Mouse (Mus musculus): Measurements from ENCODE around the gene Olfr618. TPM values are rescaled to one million over a fixed set of nuclear protein-coding genes. Genes with fewer than 3 reads are reported as not detected.
"Not testable (repeated sequence)": the region's sequence is repeated elsewhere in the genome, so short reads cannot be mapped to it uniquely, and the experiment has no call there.

The Olfr618 gene
- polyA plus RNA-seq (2015; fragmentation: Nextera tagmentation; extraction: Ambion mirVana), result not detected in 2 replicates

- Histone ChIP-seq H3K9me3 (no peaks in the 10 kb centered on the region), H3K36me3 (no peaks in the 10 kb centered on the region), H3K9ac (replicated peaks) (no peak within 1 kb of the TSS), H3K27ac (replicated peaks) (no peak within 1 kb of the TSS), H3K4me3 (no peak within 1 kb of the TSS), H3K4me2 (replicated peaks) (no peak within 1 kb of the TSS), H3K4me1 (no peaks in the 10 kb centered on the region), H3K27me3 (no peaks in the 10 kb centered on the region)
- 50% methylated on average over 2 of the region's 2 CpGs for WGBS
- ATAC-seq (replicated peaks), result no peak
These were observed at the start of gene Olfr618 for GRCm38 (mm10) chr7:103589803-103590202. Gene Olfr618 (plus strand): TSS chr7:103590103.

- not testable (repeated sequence) for H3K27ac ChIP-seq (replicated peaks); ATAC-seq (replicated peaks)
These were observed 47.3 kb upstream of the Olfr618 start, which contains the start of gene Olfr612 for GRCm38 (mm10) chr7:103542617-103543016. Gene Olfr612 (minus strand): TSS chr7:103542717.

GRCm38 (mm10) chr7:103547774-103548173 is 42.1 kb upstream of the Olfr618 start, which contains the start of gene Olfr613:
Gene Olfr613 (plus strand): TSS chr7:103548074.
- Histone ChIP-seq H3K36me3 (no peaks in the 10 kb centered on the region), H3K9me3 (no peaks in the 10 kb centered on the region), H3K4me3 (no peak within 1 kb of the TSS), H3K27ac (replicated peaks) (no peak within 1 kb of the TSS), H3K27me3 (no peaks in the 10 kb centered on the region), H3K4me2 (replicated peaks) (no peak within 1 kb of the TSS), H3K4me1 (no peaks in the 10 kb centered on the region), H3K9ac (replicated peaks) (no peak within 1 kb of the TSS)
- WGBS, result 86% methylated on average over 2 of the region's 2 CpGs
- no peak for ATAC-seq (replicated peaks)

More at GRCm38 (mm10) chr7:103542617-103543016, 47.3 kb upstream of the Olfr618 start, which contains the start of gene Olfr612:
- H3K4me3 ChIP-seq; H3K9me3 ChIP-seq; H3K4me2 ChIP-seq (replicated peaks); H3K36me3 ChIP-seq; H3K4me1 ChIP-seq; H3K9ac ChIP-seq (replicated peaks); H3K27me3 ChIP-seq: not testable (repeated sequence)
- WGBS, result 84% methylated on average over 2 of the region's 2 CpGs

GRCm38 (mm10) chr7:103555779-103556178 is 34.1 kb upstream of the Olfr618 start, which contains the start of gene Olfr615:
Gene Olfr615 (plus strand): TSS chr7:103556079.
- WGBS, result 84% methylated on average over 2 of the region's 2 CpGs

GRCm38 (mm10) chr7:103569043-103569442 is 20.9 kb upstream of the Olfr618 start, which contains the start of gene Olfr616:
Gene Olfr616 (minus strand): TSS chr7:103569143.
- no peaks in the 10 kb centered on the region for H3K4me1 ChIP-seq
- no peak within 1 kb of the TSS for H3K4me2 ChIP-seq (replicated peaks)
- no peak within 1 kb of the TSS for H3K27ac ChIP-seq (replicated peaks)
- H3K36me3 ChIP-seq, result no peaks in the 10 kb centered on the region
- H3K4me3 ChIP-seq, result no peak within 1 kb of the TSS
- WGBS, result 83% methylated on average over 3 of the region's 3 CpGs
- no peak for ATAC-seq (replicated peaks)
- no peak within 1 kb of the TSS for H3K9ac ChIP-seq (replicated peaks)
- no peaks in the 10 kb centered on the region for H3K27me3 ChIP-seq
- H3K9me3 ChIP-seq, result no peaks in the 10 kb centered on the region

More at GRCm38 (mm10) chr7:103555779-103556178, 34.1 kb upstream of the Olfr618 start, which contains the start of gene Olfr615:
- H3K4me1 ChIP-seq, result no peaks in the 10 kb centered on the region
- no peak for ATAC-seq (replicated peaks)
- no peak within 1 kb of the TSS for H3K4me3 ChIP-seq
- no peak within 1 kb of the TSS for H3K4me2 ChIP-seq (replicated peaks)
- no peaks in the 10 kb centered on the region for H3K36me3 ChIP-seq
- H3K9ac ChIP-seq (replicated peaks), result no peak within 1 kb of the TSS
- H3K9me3 ChIP-seq, result no peaks in the 10 kb centered on the region
- no peaks in the 10 kb centered on the region for H3K27me3 ChIP-seq
- no peak within 1 kb of the TSS for H3K27ac ChIP-seq (replicated peaks)

- no peak within 1 kb of the TSS for H3K4me2 ChIP-seq (replicated peaks)
- no peak within 1 kb of the TSS for H3K4me3 ChIP-seq
- WGBS, result 88% methylated on average over 1 of the region's 1 CpGs
- no peak for ATAC-seq (replicated peaks)
- H3K27ac ChIP-seq (replicated peaks), result no peak within 1 kb of the TSS
- H3K9me3 ChIP-seq, result no peaks in the 10 kb centered on the region
- no peak within 1 kb of the TSS for H3K9ac ChIP-seq (replicated peaks)
- no peaks in the 10 kb centered on the region for H3K36me3 ChIP-seq
- no peaks in the 10 kb centered on the region for H3K4me1 ChIP-seq
- no peaks in the 10 kb centered on the region for H3K27me3 ChIP-seq
These were observed 17.1 kb upstream of the Olfr618 start, which contains the start of gene Olfr617 for GRCm38 (mm10) chr7:103572761-103573160. Gene Olfr617 (plus strand): TSS chr7:103573061.

- Histone ChIP-seq H3K9ac (replicated peaks) (no peak within 1 kb of the TSS), H3K4me1 (no peaks in the 10 kb centered on the region), H3K27me3 (no peaks in the 10 kb centered on the region), H3K4me2 (replicated peaks) (no peak within 1 kb of the TSS), H3K27ac (replicated peaks) (no peak within 1 kb of the TSS), H3K9me3 (no peaks in the 10 kb centered on the region), H3K36me3 (no peaks in the 10 kb centered on the region), H3K4me3 (no peak within 1 kb of the TSS)
- ATAC-seq (replicated peaks), result no peak
These were observed 10.4 kb downstream of the Olfr618 start, which contains the start of gene Olfr619 for GRCm38 (mm10) chr7:103600275-103600674. Gene Olfr619 (plus strand): TSS chr7:103600575.

GRCm38 (mm10) chr7:103607425-103607824 is 17.5 kb downstream of the Olfr618 start:
- no peak overlapping the region for H3K4me2 ChIP-seq (replicated peaks)
- H3K9me3 ChIP-seq, result no peaks in the 10 kb centered on the region
- no peak overlapping the region for H3K9ac ChIP-seq (replicated peaks)
- H3K4me1 ChIP-seq, result no peaks in the 10 kb centered on the region
- no peaks in the 10 kb centered on the region for H3K36me3 ChIP-seq
- no peak overlapping the region for H3K27ac ChIP-seq (replicated peaks)
- no peak for ATAC-seq (replicated peaks)
- 90% methylated on average over 2 of the region's 2 CpGs for WGBS
- no peak overlapping the region for H3K4me3 ChIP-seq
- H3K27me3 ChIP-seq, result no peaks in the 10 kb centered on the region

GRCm38 (mm10) chr7:103612434-103612833 is 22.5 kb downstream of the Olfr618 start, which contains the start of gene Olfr620:
Gene Olfr620 (minus strand): TSS chr7:103612534.
- Histone ChIP-seq H3K9me3 (no peaks in the 10 kb centered on the region), H3K9ac (replicated peaks) (no peak within 1 kb of the TSS), H3K27me3 (no peaks in the 10 kb centered on the region), H3K4me1 (no peaks in the 10 kb centered on the region), H3K36me3 (no peaks in the 10 kb centered on the region), H3K4me2 (replicated peaks) (no peak within 1 kb of the TSS), H3K4me3 (no peak within 1 kb of the TSS), H3K27ac (replicated peaks) (no peak within 1 kb of the TSS)
- no peak for ATAC-seq (replicated peaks)
- 82% methylated on average over 2 of the region's 2 CpGs for WGBS

- Histone ChIP-seq H3K4me2 (replicated peaks) (no peak overlapping the region), H3K27me3 (no peaks in the 10 kb centered on the region)
- no peak for ATAC-seq (replicated peaks)
These were observed 46.9 kb downstream of the Olfr618 start for GRCm38 (mm10) chr7:103636795-103637194.

GRCm38 (mm10) chr7:103642602-103643001 is 52.7 kb downstream of the Olfr618 start, which contains the start of gene Olfr622:
Gene Olfr622 (minus strand): TSS chr7:103642702.
- Histone ChIP-seq H3K4me3 (no peak within 1 kb of the TSS), H3K9ac (replicated peaks) (no peak within 1 kb of the TSS), H3K27me3 (no peaks in the 10 kb centered on the region), H3K36me3 (no peaks in the 10 kb centered on the region), H3K4me1 (no peaks in the 10 kb centered on the region), H3K27ac (replicated peaks) (no peak within 1 kb of the TSS), H3K9me3 (no peaks in the 10 kb centered on the region), H3K4me2 (replicated peaks) (no peak within 1 kb of the TSS)
- ATAC-seq (replicated peaks), result no peak
- WGBS, result 69% methylated on average over 1 of the region's 1 CpGs

More at GRCm38 (mm10) chr7:103636795-103637194, 46.9 kb downstream of the Olfr618 start:
- Histone ChIP-seq H3K9me3 (no peaks in the 10 kb centered on the region), H3K9ac (replicated peaks) (no peak overlapping the region), H3K4me3 (no peak overlapping the region), H3K36me3 (no peaks in the 10 kb centered on the region), H3K27ac (replicated peaks) (no peak overlapping the region), H3K4me1 (no peaks in the 10 kb centered on the region)

GRCm38 (mm10) chr7:103644070-103644469 is 54.2 kb downstream of the Olfr618 start:
- Histone ChIP-seq H3K4me1 (no peaks in the 10 kb centered on the region), H3K9me3 (no peaks in the 10 kb centered on the region), H3K27me3 (no peaks in the 10 kb centered on the region), H3K36me3 (no peaks in the 10 kb centered on the region), H3K9ac (replicated peaks) (no peak overlapping the region), H3K27ac (replicated peaks) (no peak overlapping the region), H3K4me2 (replicated peaks) (no peak overlapping the region), H3K4me3 (no peak overlapping the region)
- no peak for ATAC-seq (replicated peaks)
- WGBS, result 85% methylated on average over 4 of the region's 4 CpGs
